Mouse (Mus musculus) adrenal gland (tissue): ENCODE data around the gene Mcoln3.

ENCODE experiments used
- intact Hi-C: fragments of 180-260 bp; cut with DNase I; formaldehyde crosslinking; loops from one replicate; pipeline ENCODE4 v1.15.1; 2025

The Mcoln3 gene

DNA sequence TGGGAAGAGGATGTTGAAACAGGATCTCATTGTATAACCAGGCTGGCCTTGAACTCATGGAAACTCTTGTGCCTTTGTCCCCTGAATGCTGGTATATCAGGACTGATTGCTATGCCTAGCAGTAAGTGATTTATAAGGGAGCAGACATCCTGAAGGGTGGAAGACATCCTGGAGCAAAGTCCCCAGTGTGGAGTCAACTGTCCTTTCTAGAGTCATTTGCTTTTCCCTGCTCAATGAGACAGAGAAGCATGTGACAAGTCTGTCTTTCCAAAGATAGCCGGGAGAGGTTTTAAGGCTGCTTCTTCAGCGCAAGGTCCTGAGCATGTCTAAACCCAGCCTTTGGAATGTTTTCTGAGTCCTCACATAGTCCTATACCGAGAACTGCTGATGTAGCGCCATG, 52.1 kb downstream of the Mcoln3 start:
- intact Hi-C loops = no loop called here

DNA sequence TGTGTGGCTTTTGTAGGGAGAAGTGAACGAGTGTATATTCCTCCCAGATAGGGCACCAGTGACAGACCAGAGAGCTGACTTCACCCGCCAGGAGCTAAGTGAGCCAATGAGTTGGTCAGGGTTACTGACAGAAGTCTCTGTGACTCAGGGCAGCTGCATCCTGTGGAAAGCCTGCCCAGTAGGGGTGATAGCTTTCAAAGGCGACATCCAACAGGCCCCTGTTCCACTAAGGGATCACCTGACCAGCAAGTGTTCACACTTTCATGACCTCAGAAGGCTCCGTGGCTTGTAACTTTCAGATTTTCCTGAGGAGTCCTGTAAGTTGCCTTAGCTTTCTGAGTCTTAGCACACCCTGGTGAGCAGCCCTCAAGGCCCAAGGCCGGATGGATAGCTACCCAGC, 55.8 kb downstream of the Mcoln3 start:
- intact Hi-C loops = no loop called here

DNA sequence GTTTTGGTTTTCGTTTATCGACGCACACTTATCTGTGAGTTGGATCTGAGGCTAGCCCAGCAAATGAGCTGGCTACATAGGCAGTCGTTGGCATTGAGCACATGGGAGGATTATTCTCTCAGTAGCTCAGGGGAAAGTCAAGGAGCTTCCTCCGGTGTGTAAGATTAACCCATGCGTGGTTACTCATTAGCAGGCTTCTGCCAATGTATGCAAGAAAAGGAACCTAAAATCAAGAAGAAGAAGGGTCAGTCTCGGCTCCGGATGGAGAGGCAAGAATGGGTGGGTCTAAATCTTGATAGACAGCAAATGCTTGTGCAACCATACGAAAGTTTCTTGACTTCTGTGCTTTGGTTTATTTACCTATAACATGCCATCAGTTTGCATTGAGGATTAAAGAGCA, 57.0 kb downstream of the Mcoln3 start:
- intact Hi-C loops = no loop called here

DNA sequence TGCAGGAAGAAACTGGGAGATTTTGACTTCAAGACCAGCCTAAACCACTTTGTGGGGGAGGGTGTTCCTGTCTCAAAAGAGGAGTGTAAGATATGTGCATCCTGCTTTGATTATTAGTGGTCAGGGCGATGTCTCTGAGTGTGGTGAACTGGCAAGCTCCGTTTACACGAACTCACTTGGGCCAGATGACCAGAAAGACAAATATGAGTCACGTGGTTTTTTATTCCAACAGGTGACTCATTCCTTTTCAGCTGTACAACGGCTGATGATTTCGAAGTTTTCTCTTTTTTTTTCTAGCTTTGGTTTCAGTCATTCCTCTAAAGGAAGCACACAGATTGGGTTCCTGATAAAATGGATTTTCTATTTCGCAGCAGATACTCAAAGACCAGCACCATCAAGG, 60.0 kb downstream of the Mcoln3 start:
- intact Hi-C loops = loop anchor here (2.0 kb wide), 1 partner anchor 74 kb away; no protein-coding TSS in a partner anchor

DNA sequence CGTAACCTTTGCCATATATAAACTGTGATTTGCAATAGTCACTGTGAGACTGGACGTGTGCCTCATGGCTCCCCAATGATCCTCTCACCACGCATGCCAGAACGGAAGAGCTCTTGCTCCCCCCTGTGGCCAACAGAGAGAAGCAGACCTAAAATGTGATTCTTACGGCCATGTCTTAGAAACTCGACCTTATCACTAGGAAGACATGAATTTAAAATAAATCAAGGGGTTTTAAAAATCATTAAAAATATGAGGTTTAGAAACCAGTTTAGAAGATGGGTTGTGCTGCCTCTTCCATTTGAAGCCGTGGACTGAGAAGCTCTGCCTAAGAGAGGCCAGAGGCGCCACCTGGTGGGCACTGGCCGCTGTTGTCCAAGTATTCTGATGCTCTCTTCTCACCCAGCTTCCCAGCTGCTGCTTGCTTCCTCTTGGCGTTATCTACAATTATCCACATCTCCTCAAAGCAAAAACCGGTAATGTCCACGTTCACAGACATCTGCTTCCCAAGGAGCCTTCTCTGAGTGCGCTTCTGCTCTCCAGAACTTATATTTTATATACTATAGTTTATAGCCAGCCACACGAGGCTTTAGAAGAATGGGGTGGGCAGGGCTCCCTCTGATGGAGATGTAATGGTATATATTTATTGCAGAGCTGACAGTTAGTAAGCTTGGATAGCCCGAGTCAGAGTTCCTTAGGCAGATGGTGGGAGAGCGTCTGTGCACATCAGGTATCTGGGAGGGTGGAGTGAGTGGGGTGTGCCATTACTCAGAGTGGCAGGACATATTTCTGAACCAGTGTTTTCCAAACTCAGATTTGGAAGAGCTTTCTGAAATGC, 60.7 kb downstream of the Mcoln3 start:
- intact Hi-C loops = loop anchor here (1.0 to 2.0 kb wide), 3 partner anchors 75 to 227 kb away; no protein-coding TSS in a partner anchor

DNA sequence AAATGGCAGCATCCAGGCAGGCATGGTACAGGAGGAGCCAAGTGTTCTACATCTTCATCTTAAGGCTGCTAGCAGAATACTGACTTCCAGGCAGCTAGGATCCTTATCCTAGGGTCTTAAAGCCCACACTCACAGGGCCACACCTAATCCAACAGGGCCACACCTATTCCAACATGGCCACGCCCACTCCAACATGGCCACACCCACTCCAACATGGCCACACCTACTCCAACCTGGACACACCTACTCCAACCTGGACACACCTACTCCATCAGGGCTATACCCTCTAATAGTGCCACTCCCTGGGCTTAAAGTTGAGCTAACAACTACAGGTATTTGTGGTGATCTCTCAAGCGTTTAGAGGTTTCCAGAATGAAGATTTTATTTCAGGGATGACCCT, 63.1 kb downstream of the Mcoln3 start:
- intact Hi-C loops = loop anchor here (10.0 kb wide), 1 partner anchor 764 kb away; no protein-coding TSS in a partner anchor

DNA sequence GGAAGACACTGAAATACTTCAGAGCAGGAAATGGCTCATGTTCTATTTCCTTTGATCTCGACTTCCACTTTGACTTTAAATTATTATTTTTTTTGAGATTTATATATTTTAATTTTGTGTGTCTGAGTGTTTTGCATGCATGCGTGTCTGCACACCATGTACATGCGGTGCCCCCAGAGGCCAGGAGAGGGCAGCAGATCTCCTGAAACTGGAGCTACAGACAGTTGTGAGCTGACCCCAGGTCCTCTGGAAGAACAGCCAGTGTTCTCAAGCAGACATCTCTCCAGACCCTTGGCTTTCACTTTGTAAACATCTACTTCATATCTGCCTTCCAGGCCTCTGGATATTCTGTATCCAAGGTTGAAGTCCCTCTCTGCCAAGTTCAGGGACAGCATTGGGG, 63.7 kb downstream of the Mcoln3 start:
- intact Hi-C loops = loop anchor here (10.0 kb wide), 1 partner anchor 764 kb away; no protein-coding TSS in a partner anchor

DNA sequence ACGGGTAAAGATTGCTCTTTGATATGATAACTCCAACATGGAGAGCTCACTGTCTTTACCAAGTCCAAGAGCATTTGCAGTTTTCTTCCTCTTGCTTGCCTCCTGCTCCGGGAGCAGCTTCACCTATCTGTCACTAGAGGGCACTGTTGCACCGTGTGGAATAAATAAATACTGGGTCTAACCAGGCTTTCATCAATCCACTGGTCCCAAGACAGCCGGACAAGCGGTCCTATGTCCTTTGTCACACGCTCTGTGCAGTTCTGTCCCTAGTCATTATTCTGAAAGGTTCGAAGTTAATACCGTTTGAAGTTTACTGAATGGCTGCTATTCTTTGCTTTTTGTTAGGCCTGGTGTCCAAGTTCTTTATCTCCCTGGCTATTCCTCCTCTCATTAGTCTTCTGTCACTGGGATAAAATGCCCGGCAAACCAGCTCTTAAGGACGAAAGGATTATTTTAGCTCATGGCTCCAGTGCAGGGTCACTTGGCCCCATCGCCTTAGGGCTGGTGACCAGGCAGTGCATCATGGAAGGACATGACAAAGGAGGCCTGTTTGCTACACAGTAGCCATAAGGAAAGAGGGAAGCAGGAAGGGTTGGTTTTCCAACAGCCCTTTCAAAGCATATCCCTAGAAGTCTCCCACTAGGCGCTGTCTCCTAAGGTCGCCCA, 67.9 kb downstream of the Mcoln3 start:
- intact Hi-C loops = loop anchor here (2.0 to 10.0 kb wide), 2 partner anchors 92 to 760 kb away; no protein-coding TSS in a partner anchor

DNA sequence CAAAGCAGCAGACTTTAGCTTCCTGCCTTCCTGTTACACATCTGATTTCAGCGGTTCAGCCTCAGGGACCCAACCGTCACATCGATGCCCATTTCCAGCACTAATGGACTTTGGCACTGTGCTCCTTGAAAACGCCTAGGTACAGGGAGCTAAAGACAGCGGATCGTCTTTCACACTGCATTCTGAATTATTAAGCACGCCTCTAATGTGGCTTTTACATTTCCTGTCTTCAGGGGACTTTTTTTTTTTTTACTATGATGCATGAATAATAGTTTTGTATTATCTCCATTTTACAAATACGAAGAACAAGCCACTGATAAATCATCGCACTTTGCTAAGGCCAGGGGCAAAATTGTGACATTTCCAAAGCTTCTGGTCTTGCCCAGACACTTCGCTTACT, 68.8 kb downstream of the Mcoln3 start:
- intact Hi-C loops = loop anchor here (10.0 kb wide), 1 partner anchor 759 kb away; no protein-coding TSS in a partner anchor

DNA sequence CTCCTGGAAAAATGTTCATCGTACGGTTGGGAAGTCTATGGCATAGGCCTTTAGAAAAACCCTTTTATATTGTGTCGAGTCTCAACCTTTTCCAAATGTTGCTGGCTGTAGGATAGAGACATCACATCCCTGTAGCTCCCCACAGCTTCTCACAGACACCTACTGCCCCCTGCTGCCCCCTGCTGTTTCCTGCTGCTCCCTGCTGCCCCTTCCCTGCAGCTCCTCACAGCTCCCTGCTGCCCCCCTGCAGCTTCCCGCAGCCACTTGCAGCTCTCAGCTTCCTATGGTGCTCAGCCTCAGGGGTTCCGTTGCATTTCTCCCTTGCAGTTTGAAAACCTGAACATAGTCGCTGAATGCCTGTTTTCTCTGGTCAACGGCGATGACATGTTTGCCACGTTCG, 72.7 kb downstream of the Mcoln3 start:
- intact Hi-C loops = loop anchor here (10.0 kb wide), 1 partner anchor 755 kb away; no protein-coding TSS in a partner anchor
